Mouse (Mus musculus) heart, embryonic 15.5 days (tissue): ENCODE results near the gene Ucp2. TPM values are rescaled to one million over a fixed set of nuclear protein-coding genes. Genes with fewer than 3 reads are reported as not detected.

Source experiments
- ATAC-seq: fragments of 200-750 bp; cut with Nextera tagmentation; replicated peaks from 2 replicates; pipeline ENCODE4 v1.8.0; 2017; ENCODE audit warnings: low read depth, moderate TSS enrichment; ENCODE audit not compliant: insufficient number of reproducible peaks, insufficient read depth, low FRiP score
- H3K27ac ChIP-seq: fragments of 300-500 bp; sonication (generic); 2 replicates; pipeline ENCODE4 v1.5.1; 2015; ENCODE audit warnings: mild to moderate bottlenecking, inconsistent platforms
- H3K27me3 ChIP-seq: fragments of 300-500 bp; sonication (generic); 2 replicates; pipeline ENCODE4 v1.6.1; 2015; ENCODE audit warnings: inconsistent platforms
- H3K36me3 ChIP-seq: fragments of 300-500 bp; sonication (generic); 2 replicates; pipeline ENCODE4 v1.6.1; 2015; ENCODE audit warnings: mild to moderate bottlenecking, inconsistent platforms
- H3K4me1 ChIP-seq: fragments of 300-500 bp; sonication (generic); replicated peaks from 2 replicates; pipeline ENCODE4 v1.6.1; 2015; ENCODE audit warnings: inconsistent platforms
- H3K4me2 ChIP-seq: fragments of 300-500 bp; sonication (generic); 2 replicates; pipeline ENCODE4 v1.6.1; 2015; ENCODE audit warnings: inconsistent platforms, mild to moderate bottlenecking, moderate library complexity
- H3K4me3 ChIP-seq: fragments of 300-500 bp; sonication (generic); 2 replicates; pipeline ENCODE4 v1.5.1; 2015; ENCODE audit warnings: mild to moderate bottlenecking, inconsistent platforms
- H3K9ac ChIP-seq: fragments of 300-500 bp; sonication (generic); 2 replicates; pipeline ENCODE4 v1.6.1; 2015; ENCODE audit warnings: mild to moderate bottlenecking, inconsistent platforms
- H3K9me3 ChIP-seq: fragments of 300-500 bp; sonication (generic); replicated peaks from 2 replicates; pipeline ENCODE4 v1.6.1; 2016; ENCODE audit warnings: inconsistent platforms
- WGBS: fragments of 180-500 bp; shearing (Covaris S2); methylation state at CpG from one replicate; pipeline ENCODE4 v1.1.7; 2015; ENCODE audit warnings: mixed read lengths; 5-methylcytosine and 5-hydroxymethylcytosine counted together
- polyA plus RNA-seq: library from polyadenylated mRNA; unstranded; fragments of >200 nt; fragmentation: Nextera tagmentation; extraction: Ambion mirVana; gene quantifications from 2 replicates; pipeline ENCODE4 v1.2.1, GENCODE M21; 2015

Gene Ucp2
- polyA plus RNA-seq, 1 experiment from 2014 or later, result 109 TPM

GRCm38 (mm10) chr7:100465656-100466309 is 27.4 kb upstream of the Ucp2 start:
- Histone ChIP-seq H3K9ac (peak overlapping the region; percentile 13; the same call in 1 of the 2 replicates), H3K4me3 (peak overlapping the region; percentile 21; the same call in 1 of the 2 replicates), H3K4me2 (peak overlapping the region; percentile 54), H3K27me3 (no peaks in the 10 kb centered on the region), H3K36me3 (no peaks in the 10 kb centered on the region; the same call in 1 of the 2 replicates), H3K9me3 (no peaks in the 10 kb centered on the region), H3K4me1 (peaks cover 37% of the 10 kb centered on the region), H3K27ac (peak overlapping the region; percentile 83)
- WGBS, result 10% methylated on average over 5 of the region's 5 CpGs
- ATAC-seq, result peak; percentile 88

- H3K4me3 ChIP-seq, result no peak overlapping the region
- no peaks in the 10 kb centered on the region; the same call in 1 of the 2 replicates for H3K36me3 ChIP-seq
- H3K9me3 ChIP-seq, result no peaks in the 10 kb centered on the region
- H3K27me3 ChIP-seq, result no peaks in the 10 kb centered on the region
- H3K27ac ChIP-seq, result no peak overlapping the region
- WGBS, result 76% methylated on average over 11 of the region's 11 CpGs
- H3K9ac ChIP-seq, result no peak overlapping the region
- ATAC-seq, result no peak
- no peak overlapping the region for H3K4me2 ChIP-seq
- peaks cover 31% of the 10 kb centered on the region for H3K4me1 ChIP-seq
Observed at GRCm38 (mm10) chr7:100466781-100467510, 26.2 kb upstream of the Ucp2 start.

GRCm38 (mm10) chr7:100468761-100469160 is 24.4 kb upstream of the Ucp2 start:
- Histone ChIP-seq H3K4me3 (no peak overlapping the region), H3K9me3 (no peaks in the 10 kb centered on the region), H3K4me1 (peaks cover 39% of the 10 kb centered on the region), H3K36me3 (no peaks in the 10 kb centered on the region; the same call in 1 of the 2 replicates), H3K4me2 (no peak overlapping the region), H3K27me3 (no peaks in the 10 kb centered on the region), H3K9ac (no peak overlapping the region), H3K27ac (no peak overlapping the region)
- 76% methylated on average over 6 of the region's 6 CpGs for WGBS
- ATAC-seq, result no peak

- Histone ChIP-seq H3K36me3 (no peaks in the 10 kb centered on the region; the same call in 1 of the 2 replicates), H3K4me1 (peaks cover 39% of the 10 kb centered on the region), H3K27me3 (no peaks in the 10 kb centered on the region), H3K4me2 (no peak overlapping the region), H3K9me3 (no peaks in the 10 kb centered on the region), H3K4me3 (no peak overlapping the region), H3K9ac (no peak overlapping the region), H3K27ac (no peak overlapping the region)
- no peak for ATAC-seq
- 88% methylated on average over 1 of the region's 1 CpGs for WGBS
Observed at GRCm38 (mm10) chr7:100469502-100469901, 23.6 kb upstream of the Ucp2 start.

GRCm38 (mm10) chr7:100470796-100471406 is 22.2 kb upstream of the Ucp2 start:
- Histone ChIP-seq H3K4me3 (no peak overlapping the region), H3K27ac (no peak overlapping the region), H3K9me3 (no peaks in the 10 kb centered on the region), H3K36me3 (no peaks in the 10 kb centered on the region; the same call in 1 of the 2 replicates), H3K4me2 (no peak overlapping the region), H3K9ac (no peak overlapping the region), H3K4me1 (peaks cover 35% of the 10 kb centered on the region), H3K27me3 (no peaks in the 10 kb centered on the region)
- WGBS, result 87% methylated on average over 11 of the region's 11 CpGs
- ATAC-seq, result no peak

GRCm38 (mm10) chr7:100471407-100471797 is 21.7 kb upstream of the Ucp2 start:
- no peak overlapping the region for H3K4me2 ChIP-seq
- no peaks in the 10 kb centered on the region for H3K27me3 ChIP-seq
- no peaks in the 10 kb centered on the region; the same call in 1 of the 2 replicates for H3K36me3 ChIP-seq
- H3K27ac ChIP-seq, result no peak overlapping the region
- no peak overlapping the region for H3K9ac ChIP-seq
- WGBS, result 83% methylated on average over 1 of the region's 1 CpGs
- H3K4me3 ChIP-seq, result no peak overlapping the region
- ATAC-seq, result no peak
- no peaks in the 10 kb centered on the region for H3K9me3 ChIP-seq
- H3K4me1 ChIP-seq, result peaks cover 33% of the 10 kb centered on the region

GRCm38 (mm10) chr7:100472777-100473176 is 20.4 kb upstream of the Ucp2 start, which contains the start of gene Ucp3:
Gene Ucp3 (plus strand): TSS chr7:100472990.
- no peak within 1 kb of the TSS for H3K4me2 ChIP-seq
- H3K27ac ChIP-seq, result no peak within 1 kb of the TSS
- peak; percentile 36; the same call in 1 of the 2 replicates for ATAC-seq
- H3K36me3 ChIP-seq, result no peaks in the 10 kb centered on the region; the same call in 1 of the 2 replicates
- H3K9me3 ChIP-seq, result no peaks in the 10 kb centered on the region
- no peak within 1 kb of the TSS for H3K4me3 ChIP-seq
- no peaks in the 10 kb centered on the region for H3K27me3 ChIP-seq
- WGBS, result 61% methylated on average over 6 of the region's 6 CpGs
- H3K9ac ChIP-seq, result no peak within 1 kb of the TSS
- H3K4me1 ChIP-seq, result peaks cover 27% of the 10 kb centered on the region

- 55% methylated on average over 9 of the region's 9 CpGs for WGBS
- no peak for ATAC-seq
Observed at GRCm38 (mm10) chr7:100473846-100474454, 19.2 kb upstream of the Ucp2 start.

GRCm38 (mm10) chr7:100474680-100475079 is 18.5 kb upstream of the Ucp2 start:
- Histone ChIP-seq H3K36me3 (no peaks in the 10 kb centered on the region), H3K4me3 (no peak overlapping the region), H3K4me1 (peaks cover 27% of the 10 kb centered on the region), H3K9ac (no peak overlapping the region), H3K27ac (peak overlapping the region; percentile 60; the same call in 1 of the 2 replicates), H3K27me3 (0 out of 2 replicates have a peak, but pooled peaks cover 2% of the 10 kb centered on the region), H3K4me2 (no peak overlapping the region), H3K9me3 (no peaks in the 10 kb centered on the region)
- peak; percentile 64; the same call in 1 of the 2 replicates for ATAC-seq
- WGBS, result 25% methylated on average over 1 of the region's 1 CpGs

More at GRCm38 (mm10) chr7:100473846-100474454, 19.2 kb upstream of the Ucp2 start:
- Histone ChIP-seq H3K27ac (no peak overlapping the region), H3K4me2 (no peak overlapping the region), H3K4me1 (peaks cover 27% of the 10 kb centered on the region), H3K36me3 (no peaks in the 10 kb centered on the region; the same call in 1 of the 2 replicates), H3K9ac (no peak overlapping the region), H3K4me3 (no peak overlapping the region), H3K27me3 (no peaks in the 10 kb centered on the region), H3K9me3 (no peaks in the 10 kb centered on the region)

GRCm38 (mm10) chr7:100479100-100479822 is 13.9 kb upstream of the Ucp2 start:
- peaks cover 14% of the 10 kb centered on the region for H3K4me1 ChIP-seq
- H3K27ac ChIP-seq, result no peak overlapping the region
- no peak overlapping the region for H3K4me2 ChIP-seq
- H3K27me3 ChIP-seq, result 0 out of 2 replicates have a peak, but pooled peaks cover 4% of the 10 kb centered on the region
- H3K36me3 ChIP-seq, result no peaks in the 10 kb centered on the region
- H3K9me3 ChIP-seq, result no peaks in the 10 kb centered on the region
- no peak overlapping the region for H3K9ac ChIP-seq
- no peak overlapping the region for H3K4me3 ChIP-seq
- no peak for ATAC-seq
- WGBS, result 77% methylated on average over 20 of the region's 20 CpGs
